Mouse (Mus musculus): ENCODE results near the gene Exosc5. TPM values are rescaled to one million over a fixed set of nuclear protein-coding genes. Genes with fewer than 3 reads are reported as not detected.

Exosc5 gene
- total and polyA plus RNA-seq, 3 experiments: 105 to 125 (median 123) TPM

DNA sequence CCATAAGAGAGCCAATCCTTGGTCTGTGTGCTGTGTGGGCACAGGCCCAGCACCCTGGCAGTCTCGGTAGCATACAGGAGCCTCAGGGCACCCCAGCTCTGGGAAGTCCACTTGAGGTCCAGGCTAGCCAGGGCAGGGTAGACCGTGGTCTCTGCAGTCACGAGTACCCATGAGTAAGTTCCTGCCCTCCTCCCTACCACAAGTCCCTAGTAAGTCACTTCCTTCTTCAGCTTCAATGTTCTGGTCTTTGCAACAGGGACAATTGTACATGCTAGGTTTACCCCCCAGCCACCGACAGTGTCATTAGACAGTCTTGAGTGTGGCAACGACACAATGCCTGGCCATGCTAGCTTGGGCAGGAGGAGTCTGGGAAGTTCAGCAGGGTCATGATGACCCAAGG lies 26.3 kb upstream of the Exosc5 start:
- Histone ChIP-seq H3K9me3 (replicated peaks; ENCODE audit: low read length) (no peaks in the 10 kb centered on the region), H3K9ac (ENCODE audit: insufficient read depth, low read depth) (no peak overlapping the region), H3K79me2 (replicated peaks; ENCODE audit: control insufficient read depth, extremely low read depth, insufficient read depth, poor library complexity, severe bottlenecking) (no peaks in the 10 kb centered on the region), H3K27me3 (replicated peaks) (no peaks in the 10 kb centered on the region), H3K27ac (ENCODE audit: insufficient read depth, low read depth) (no peak overlapping the region), H3K4me3 (replicated peaks in 1 of 3; ENCODE audit: low read depth in 2 of 3, low read length in 2 of 3, poor library complexity in 1 of 3) (no peak overlapping the region), H3K4me1 (ENCODE audit: control insufficient read depth in 1 of 2, insufficient read depth in 2 of 2) (peaks cover 13 to 35% of the 10 kb centered on the region in 2 experiments), H3K36me3 (replicated peaks in 1 of 2; ENCODE audit: control insufficient read depth in 1 of 2, insufficient read depth in 1 of 2, low read length in 1 of 2) (peaks cover 0 to 38% of the 10 kb centered on the region in 2 experiments), H3K4me2 (ENCODE audit: insufficient read depth, low read depth, poor library complexity, severe bottlenecking) (no peak overlapping the region)
- in situ Hi-C loops (cut with MboI; ENCODE audit: low pct_ligation_motif_present, low pct_unique_long_range_greater_than_20kb, low sequenced_read_pairs): no loop called here
- no peak for TF ChIP-seq UBTF (IDR thresholded peaks at IDR 0.05; ENCODE audit: low read depth, low read length)
- TF ChIP-seq POLR2AphosphoS2 (IDR thresholded peaks at IDR 0.05; ENCODE audit: low read depth, low read length): no peak
- TF ChIP-seq SIN3A (IDR thresholded peaks at IDR 0.05; ENCODE audit: low read length): no peak
- no peak for TF ChIP-seq CHD1 (IDR thresholded peaks at IDR 0.05; ENCODE audit: low read depth, low read length)
- TF ChIP-seq MAX (IDR thresholded peaks at IDR 0.05; ENCODE audit: low read length): no peak
- no peak for TF ChIP-seq CHD2 (IDR thresholded peaks at IDR 0.05; ENCODE audit: low read length)
- DNase-seq (ENCODE audit: extremely low read depth): peak; percentile 10
- dilution Hi-C loops (cut with MboI; ENCODE audit: extremely low pct_ligation_motif_present, extremely low pct_unique_long_range_greater_than_20kb, low sequenced_read_pairs): no loop called here

DNA sequence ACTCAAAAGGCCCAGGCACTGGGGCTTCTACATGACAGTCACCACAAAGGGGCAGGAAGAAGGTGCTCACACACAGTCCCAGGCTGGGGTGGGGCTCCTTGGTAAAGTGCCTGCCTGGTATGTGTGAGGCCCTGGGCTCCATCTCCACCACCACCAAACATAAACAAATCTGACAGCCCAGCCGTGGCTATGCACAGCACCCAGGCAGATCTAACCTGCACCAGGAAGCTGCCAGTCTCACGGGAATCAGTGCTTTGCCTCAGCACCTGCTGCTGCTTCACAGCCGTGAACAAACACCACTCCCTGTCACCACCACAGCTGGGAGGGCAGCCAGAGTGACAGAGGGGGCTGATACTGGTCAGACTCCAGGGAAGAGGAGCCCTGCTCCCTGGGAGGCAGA lies 22.6 kb upstream of the Exosc5 start:
- H3K36me3 ChIP-seq (replicated peaks in 1 of 2; ENCODE audit: control insufficient read depth in 1 of 2, insufficient read depth in 1 of 2, low read length in 1 of 2): peaks cover 0 to 31% of the 10 kb centered on the region in 2 experiments
- H3K9ac ChIP-seq (ENCODE audit: insufficient read depth, low read depth): no peak overlapping the region
- H3K27ac ChIP-seq (ENCODE audit: insufficient read depth, low read depth): no peak overlapping the region
- peaks cover 13 to 35% of the 10 kb centered on the region in 2 experiments for H3K4me1 ChIP-seq (ENCODE audit: control insufficient read depth in 1 of 2, insufficient read depth in 2 of 2)
- dilution Hi-C loops (cut with MboI; ENCODE audit: extremely low pct_ligation_motif_present, extremely low pct_unique_long_range_greater_than_20kb, low sequenced_read_pairs) (no loop called here), in situ Hi-C loops (cut with MboI; ENCODE audit: low pct_ligation_motif_present, low pct_unique_long_range_greater_than_20kb, low sequenced_read_pairs) (no loop called here)
- H3K4me3 ChIP-seq (replicated peaks in 1 of 3; ENCODE audit: low read depth in 2 of 3, low read length in 2 of 3, poor library complexity in 1 of 3): no peak overlapping the region
- peak; percentile 69 for DNase-seq (ENCODE audit: extremely low read depth)
- TF ChIP-seq USF2 (conservative IDR thresholded peaks at IDR 0.05; ENCODE audit: low read depth, low read length): no peak
- TF ChIP-seq KAT2A (IDR thresholded peaks at IDR 0.05; ENCODE audit: insufficient replicate concordance, low read length): no peak
- no peak for TF ChIP-seq MAZ (IDR thresholded peaks at IDR 0.05; ENCODE audit: low read depth, low read length)
- TF ChIP-seq TCF12 (IDR thresholded peaks at IDR 0.05; ENCODE audit: low read depth, low read length): peak; percentile 35; the same call in 1 of the 2 replicates
- no peak for TF ChIP-seq NELFE (IDR thresholded peaks at IDR 0.05; ENCODE audit: low read depth, low read length)
- no peak for TF ChIP-seq IRF4 (IDR thresholded peaks at IDR 0.05; ENCODE audit: low read depth, low read length)
- 0 out of 2 replicates have a peak, but pooled peaks have one; percentile 31 for TF ChIP-seq MXI1 (IDR thresholded peaks at IDR 0.05; ENCODE audit: low read depth, low read length)
- no peak for TF ChIP-seq JUND (conservative IDR thresholded peaks at IDR 0.05; ENCODE audit: low read depth, low read length)
- TF ChIP-seq BHLHE40 (IDR thresholded peaks at IDR 0.05; ENCODE audit: low read depth, low read length): peak; percentile 54
- TF ChIP-seq POLR2A (IDR thresholded peaks at IDR 0.05; ENCODE audit: low read depth, low read length): no peak
- TF ChIP-seq TBP (conservative IDR thresholded peaks at IDR 0.05; ENCODE audit: low read depth, low read length): no peak
- TF ChIP-seq NRF1 (IDR thresholded peaks at IDR 0.05; ENCODE audit: low read depth, low read length): no peak
- no peak for TF ChIP-seq E2F4 (IDR thresholded peaks at IDR 0.05; ENCODE audit: insufficient replicate concordance, low read depth, low read length)
- TF ChIP-seq ZNF384 (IDR thresholded peaks at IDR 0.05; ENCODE audit: low read depth, low read length): no peak
- TF ChIP-seq CHD2 (IDR thresholded peaks at IDR 0.05; ENCODE audit: low read length): no peak
- peak; percentile 36; the same call in 1 of the 2 replicates for TF ChIP-seq EP300 (IDR thresholded peaks at IDR 0.05; ENCODE audit: low read length)
- no peak for TF ChIP-seq RAD21 (IDR thresholded peaks at IDR 0.05; ENCODE audit: low read depth, low read length)
- peak; percentile 46 for TF ChIP-seq ETS1 (conservative IDR thresholded peaks at IDR 0.05; ENCODE audit: low read depth, low read length)
- TF ChIP-seq SIN3A (IDR thresholded peaks at IDR 0.05; ENCODE audit: low read length): peak; percentile 56; the same call in 1 of the 2 replicates
- no peak for TF ChIP-seq ZKSCAN1 (IDR thresholded peaks at IDR 0.05; ENCODE audit: borderline replicate concordance, low read depth, low read length)
- no peak for TF ChIP-seq UBTF (IDR thresholded peaks at IDR 0.05; ENCODE audit: low read depth, low read length)
- TF ChIP-seq MAFK (IDR thresholded peaks at IDR 0.05; ENCODE audit: insufficient replicate concordance, low read length): no peak
- no peak for TF ChIP-seq PAX5 (IDR thresholded peaks at IDR 0.05; ENCODE audit: low read length)
- no peaks in the 10 kb centered on the region for H3K27me3 ChIP-seq (replicated peaks)
- H3K9me3 ChIP-seq (replicated peaks; ENCODE audit: low read length): no peaks in the 10 kb centered on the region
- no peak overlapping the region for H3K4me2 ChIP-seq (ENCODE audit: insufficient read depth, low read depth, poor library complexity, severe bottlenecking)
- H3K79me2 ChIP-seq (replicated peaks; ENCODE audit: control insufficient read depth, extremely low read depth, insufficient read depth, poor library complexity, severe bottlenecking): no peaks in the 10 kb centered on the region
